Mouse (Mus musculus) hindbrain, embryonic 15.5 days (tissue): ENCODE measurements around the gene Sbsn. TPM values are rescaled to one million over a fixed set of nuclear protein-coding genes. Genes with fewer than 3 reads are reported as not detected.
"Not testable (repeated sequence)": the region's sequence is repeated elsewhere in the genome, so short reads cannot be mapped to it uniquely, and the experiment has no call there.

Experiments
- ATAC-seq: fragments of 200-750 bp; cut with Nextera tagmentation; 2 replicates; pipeline ENCODE4 v1.8.0; 2017; ENCODE audit warnings: low read depth, moderate number of reproducible peaks, moderate TSS enrichment; ENCODE audit not compliant: low FRiP score
- H3K27ac ChIP-seq: fragments of 300-500 bp; sonication (generic); replicated peaks from 2 replicates; pipeline ENCODE4 v1.5.1; 2015; ENCODE audit warnings: mild to moderate bottlenecking, inconsistent platforms
- H3K27me3 ChIP-seq: fragments of 300-500 bp; sonication (generic); 2 replicates; pipeline ENCODE4 v1.6.1; 2015; ENCODE audit warnings: control low read depth, inconsistent platforms
- H3K36me3 ChIP-seq: fragments of 300-500 bp; sonication (generic); 2 replicates; pipeline ENCODE4 v1.6.1; 2015; ENCODE audit warnings: control low read depth, inconsistent platforms
- H3K4me1 ChIP-seq: fragments of 300-500 bp; sonication (generic); replicated peaks from 2 replicates; pipeline ENCODE4 v1.6.1; 2015; ENCODE audit warnings: control low read depth, inconsistent platforms
- H3K4me2 ChIP-seq: fragments of 300-500 bp; sonication (generic); 2 replicates; pipeline ENCODE4 v1.6.1; 2015; ENCODE audit warnings: moderate library complexity, mild to moderate bottlenecking, inconsistent platforms
- H3K4me3 ChIP-seq: fragments of 300-500 bp; sonication (generic); 2 replicates; pipeline ENCODE4 v1.5.1; 2015; ENCODE audit warnings: mild to moderate bottlenecking, inconsistent platforms
- H3K9ac ChIP-seq: fragments of 300-500 bp; sonication (generic); 2 replicates; pipeline ENCODE4 v1.6.1; 2015; ENCODE audit warnings: inconsistent platforms
- H3K9me3 ChIP-seq: fragments of 300-500 bp; sonication (generic); 2 replicates; pipeline ENCODE4 v1.6.1; 2016; ENCODE audit warnings: control low read depth, inconsistent platforms
- WGBS: fragments of 180-500 bp; shearing (Covaris S2); methylation state at CpG from one replicate; pipeline ENCODE4 v1.1.7; 2015; 5-methylcytosine and 5-hydroxymethylcytosine counted together
- polyA plus RNA-seq: library from polyadenylated mRNA; unstranded; fragments of >200 nt; fragmentation: Nextera tagmentation; extraction: Ambion mirVana; gene quantifications from 2 replicates; pipeline ENCODE4 v1.2.1, GENCODE M21; 2015

Sbsn gene
- polyA plus RNA-seq, 1 experiment from 2014 or later = 2.2 TPM

- WGBS = under 1% methylated on average over 60 of the region's 60 CpGs
- Histone ChIP-seq H3K9me3 (no peaks in the 10 kb centered on the region), H3K4me1 (peaks cover 33% of the 10 kb centered on the region), H3K27ac (peak within 1 kb of the TSS; percentile 89), H3K4me2 (peak within 1 kb of the TSS; percentile 83), H3K4me3 (peak within 1 kb of the TSS; percentile 72), H3K27me3 (no peaks in the 10 kb centered on the region), H3K9ac (peak within 1 kb of the TSS; percentile 87), H3K36me3 (peaks cover 8% of the 10 kb centered on the region)
- peak; percentile 96 for ATAC-seq
Observed at GRCm38 (mm10) chr7:30729396-30730063, 21.7 kb upstream of the Sbsn start, which contains the start of gene Tmem147. Tmem147 (minus strand) TSS chr7:30729540.

- 5% methylated on average over 20 of the region's 22 CpGs for WGBS
- Histone ChIP-seq H3K4me2 (peak overlapping the region; percentile 83), H3K4me1 (peaks cover 33% of the 10 kb centered on the region), H3K4me3 (peak overlapping the region; percentile 72), H3K27ac (peak overlapping the region; percentile 89), H3K9ac (peak overlapping the region; percentile 87)
- H3K36me3 ChIP-seq, H3K9me3 ChIP-seq, H3K27me3 ChIP-seq: not testable (repeated sequence)
- 0 out of 2 replicates have a peak, but pooled peaks have one; percentile 8 for ATAC-seq
Observed at GRCm38 (mm10) chr7:30730064-30730722, 21.1 kb upstream of the Sbsn start.

DNA sequence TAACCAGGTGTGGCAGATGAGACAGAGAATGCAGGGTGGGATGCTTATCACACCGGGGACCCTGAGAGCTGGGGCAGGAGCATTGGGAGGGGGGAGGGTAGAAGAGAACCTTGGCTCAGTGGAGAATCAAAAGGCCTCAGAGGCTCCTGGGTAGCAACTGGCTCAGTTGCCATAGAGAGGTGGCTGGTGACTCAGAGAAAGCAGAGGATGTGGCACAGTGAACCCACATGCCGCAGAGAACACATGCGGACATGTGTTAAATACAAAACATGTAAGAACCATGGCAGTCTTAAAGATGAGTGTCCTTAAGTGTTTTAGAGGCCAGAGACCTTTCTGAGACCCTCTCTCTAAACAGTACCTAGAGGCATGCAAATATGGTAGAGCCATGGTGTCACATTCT, 15.1 kb upstream of the Sbsn start:
- ATAC-seq = no peak
- peaks cover 10% of the 10 kb centered on the region for H3K4me1 ChIP-seq
- H3K9ac ChIP-seq = no peak overlapping the region
- no peak overlapping the region for H3K27ac ChIP-seq
- 90% methylated on average over 3 of the region's 3 CpGs for WGBS
- peaks cover 19% of the 10 kb centered on the region for H3K36me3 ChIP-seq
- no peak overlapping the region for H3K4me2 ChIP-seq
- H3K27me3 ChIP-seq = no peaks in the 10 kb centered on the region
- no peaks in the 10 kb centered on the region for H3K9me3 ChIP-seq
- no peak overlapping the region for H3K4me3 ChIP-seq

GRCm38 (mm10) chr7:30742570-30742969, 8.7 kb upstream of the Sbsn start:
- H3K4me1 ChIP-seq, ATAC-seq, H3K9me3 ChIP-seq, H3K27ac ChIP-seq, H3K27me3 ChIP-seq, H3K4me3 ChIP-seq, H3K36me3 ChIP-seq, H3K4me2 ChIP-seq, H3K9ac ChIP-seq: not testable (repeated sequence)
- 89% methylated on average over 2 of the region's 2 CpGs for WGBS

- H3K27me3 ChIP-seq, H3K9ac ChIP-seq, H3K4me2 ChIP-seq, H3K27ac ChIP-seq, H3K36me3 ChIP-seq, H3K4me1 ChIP-seq, H3K9me3 ChIP-seq, H3K4me3 ChIP-seq: not testable (repeated sequence)
- 78% methylated on average over 3 of the region's 4 CpGs for WGBS
- ATAC-seq = peak; percentile 35; the same call in 1 of the 2 replicates
Observed at GRCm38 (mm10) chr7:30743617-30744016, 7.7 kb upstream of the Sbsn start, which contains the start of gene Gapdhs. Gapdhs (minus strand) TSS chr7:30743681.

- no peaks in the 10 kb centered on the region for H3K36me3 ChIP-seq
- 48% methylated on average over 4 of the region's 4 CpGs for WGBS
- no peaks in the 10 kb centered on the region for H3K27me3 ChIP-seq
Observed at GRCm38 (mm10) chr7:30744022-30744598, 7.2 kb upstream of the Sbsn start.

GRCm38 (mm10) chr7:30747525-30748204, 3.6 kb upstream of the Sbsn start:
- H3K9me3 ChIP-seq = no peaks in the 10 kb centered on the region
- no peak for ATAC-seq
- no peak overlapping the region for H3K9ac ChIP-seq
- H3K27me3 ChIP-seq = no peaks in the 10 kb centered on the region
- H3K36me3 ChIP-seq = no peaks in the 10 kb centered on the region
- no peaks in the 10 kb centered on the region for H3K4me1 ChIP-seq
- no peak overlapping the region for H3K4me2 ChIP-seq
- H3K27ac ChIP-seq = no peak overlapping the region
- WGBS = 90% methylated on average over 7 of the region's 7 CpGs
- H3K4me3 ChIP-seq = no peak overlapping the region

More at GRCm38 (mm10) chr7:30744022-30744598, 7.2 kb upstream of the Sbsn start:
- no peak overlapping the region for H3K4me3 ChIP-seq
- H3K27ac ChIP-seq = no peak overlapping the region
- H3K9ac ChIP-seq = no peak overlapping the region
- no peaks in the 10 kb centered on the region for H3K4me1 ChIP-seq
- H3K9me3 ChIP-seq = no peaks in the 10 kb centered on the region
- ATAC-seq = no peak
- no peak overlapping the region for H3K4me2 ChIP-seq

- H3K9ac ChIP-seq = no peak overlapping the region
- no peak overlapping the region for H3K4me3 ChIP-seq
- WGBS = 91% methylated on average over 13 of the region's 13 CpGs
- no peak overlapping the region for H3K4me2 ChIP-seq
- no peaks in the 10 kb centered on the region for H3K9me3 ChIP-seq
- H3K36me3 ChIP-seq = peaks cover 9% of the 10 kb centered on the region
- H3K27ac ChIP-seq = no peak overlapping the region
- no peaks in the 10 kb centered on the region for H3K27me3 ChIP-seq
- no peak for ATAC-seq
- H3K4me1 ChIP-seq = no peaks in the 10 kb centered on the region
Observed at GRCm38 (mm10) chr7:30749824-30750606, 1.3 kb upstream of the Sbsn start.

- Histone ChIP-seq H3K9me3 (no peaks in the 10 kb centered on the region), H3K27ac (no peak overlapping the region), H3K27me3 (no peaks in the 10 kb centered on the region), H3K36me3 (peaks cover 26% of the 10 kb centered on the region), H3K4me1 (no peaks in the 10 kb centered on the region), H3K9ac (no peak overlapping the region), H3K4me2 (no peak overlapping the region), H3K4me3 (no peak overlapping the region)
- ATAC-seq = no peak
- WGBS = 70% methylated on average over 3 of the region's 3 CpGs
Observed at GRCm38 (mm10) chr7:30757001-30757400, 5.7 kb downstream of the Sbsn start.

GRCm38 (mm10) chr7:30758853-30759252, 7.6 kb downstream of the Sbsn start:
- 41% methylated on average over 4 of the region's 4 CpGs for WGBS
- 0 out of 2 replicates have a peak, but pooled peaks have one; percentile 66 for ATAC-seq

GRCm38 (mm10) chr7:30761769-30762352, 10.6 kb downstream of the Sbsn start:
- no peaks in the 10 kb centered on the region for H3K4me1 ChIP-seq
- H3K9ac ChIP-seq = no peak overlapping the region
- WGBS = 80% methylated on average over 4 of the region's 4 CpGs
- H3K9me3 ChIP-seq = no peaks in the 10 kb centered on the region
- H3K36me3 ChIP-seq = no peaks in the 10 kb centered on the region
- no peak for ATAC-seq
- no peak overlapping the region for H3K4me3 ChIP-seq
- no peaks in the 10 kb centered on the region for H3K27me3 ChIP-seq
- H3K27ac ChIP-seq = no peak overlapping the region
- H3K4me2 ChIP-seq = no peak overlapping the region

More at GRCm38 (mm10) chr7:30758853-30759252, 7.6 kb downstream of the Sbsn start:
- Histone ChIP-seq H3K27ac (no peak overlapping the region), H3K9ac (no peak overlapping the region), H3K4me2 (no peak overlapping the region), H3K9me3 (no peaks in the 10 kb centered on the region), H3K4me1 (no peaks in the 10 kb centered on the region), H3K4me3 (no peak overlapping the region), H3K36me3 (peaks cover 26% of the 10 kb centered on the region), H3K27me3 (no peaks in the 10 kb centered on the region)
